Mouse (Mus musculus) heart, adult 11 months (tissue): ENCODE measurements around the gene Col6a3.
A peak's percentile ranks its signal among the peaks of the same experiment; 100 is the strongest.

Source experiments
- DNase-seq: peaks from one replicate; pipeline ENCODE4 v3.0.0; 2022

The Col6a3 gene

GRCm38 (mm10) chr1:90723325-90723724, 120.4 kb downstream of the Col6a3 start:
- DNase-seq: no peak

GRCm38 (mm10) chr1:90722021-90722420, 121.8 kb downstream of the Col6a3 start:
- DNase-seq: no peak

DNA sequence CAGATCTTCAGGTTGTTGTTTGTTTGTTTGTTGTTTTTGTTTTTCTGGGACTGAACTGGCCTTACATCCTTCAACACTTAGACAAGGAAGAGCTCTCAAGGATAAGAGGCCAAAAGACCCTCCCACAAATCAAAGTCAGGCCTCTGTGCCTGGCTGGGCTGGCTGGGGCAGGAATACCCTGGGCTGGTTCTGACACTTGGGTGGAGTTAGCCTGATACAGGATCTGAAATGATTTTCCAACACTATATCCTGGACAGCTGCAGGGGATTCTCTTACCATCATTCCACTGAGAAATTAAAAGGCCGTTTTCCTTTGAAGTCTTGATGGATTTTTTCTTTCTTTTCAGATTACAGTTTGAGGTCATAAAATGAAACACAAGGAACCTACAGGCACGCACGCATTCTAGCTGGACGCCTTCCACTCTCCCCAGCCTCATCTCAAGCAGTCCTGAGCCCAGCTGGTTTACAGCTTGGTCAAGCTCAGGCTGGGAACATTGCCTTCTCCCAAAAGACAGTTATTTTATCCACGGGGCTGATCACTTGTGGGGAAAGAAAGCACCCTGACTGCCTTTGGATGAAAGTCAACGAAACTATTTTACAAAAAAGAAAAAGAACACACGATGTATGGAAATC, 123.0 kb downstream of the Col6a3 start:
- DNase-seq: peak; percentile 94

- DNase-seq: no peak
Measured at GRCm38 (mm10) chr1:90718826-90719550, 124.8 kb downstream of the Col6a3 start.

DNA sequence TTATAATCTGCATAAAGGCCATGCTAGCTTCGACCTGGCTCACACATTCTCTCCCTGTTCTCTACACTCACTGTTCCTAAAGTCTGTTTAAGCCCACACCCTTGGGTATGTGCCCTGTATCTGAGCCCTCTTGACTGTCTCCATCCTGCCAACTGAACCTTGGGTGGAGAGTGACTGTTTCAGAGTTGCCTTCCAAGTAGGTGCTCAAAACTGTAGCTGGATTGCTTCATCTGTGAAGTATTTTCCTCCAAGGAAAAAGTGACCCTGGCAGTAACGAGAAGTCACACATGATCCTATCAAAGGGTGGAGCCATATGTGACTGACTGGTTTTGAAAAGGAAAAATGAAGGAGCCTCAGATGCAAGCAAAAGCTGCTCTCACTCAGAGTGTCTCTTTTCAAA, 127.5 kb downstream of the Col6a3 start:
- no peak for DNase-seq
